Mouse (Mus musculus) gastrocnemius, adult 2 months (tissue): ENCODE data around the gene Sstr3. TPM values are rescaled to one million over a fixed set of nuclear protein-coding genes. Genes with fewer than 3 reads are reported as not detected.

ENCODE experiments used
- DNase-seq: peaks from one replicate; pipeline ENCODE4 v3.0.0; 2022
- H3K27ac ChIP-seq: fragments of 200-600 bp; 2 replicates; pipeline ENCODE4 v1.8.1; 2022; ENCODE audit warnings: mild to moderate bottlenecking
- H3K4me3 ChIP-seq: fragments of 200-600 bp; 2 replicates; pipeline ENCODE4 v1.8.1; 2022; ENCODE audit warnings: mild to moderate bottlenecking, moderate library complexity
- CTCF ChIP-seq: fragments of 200-600 bp; IDR thresholded peaks from 2 replicates; pipeline ENCODE4 v1.8.1; 2022; ENCODE audit warnings: antibody characterized with exemption, mild to moderate bottlenecking, moderate library complexity
- intact Hi-C: fragments of 180-260 bp; cut with DNase I; formaldehyde crosslinking; loops from one replicate; pipeline ENCODE4 v1.15.1; 2025
- long read RNA-seq, 2 experiments: library from polyadenylated mRNA; stranded (forward); transcript quantifications; one replicate each; pipeline ENCODE4 v2.0.0; 2021
- total RNA-seq, 2 experiments: library from RNA; stranded (reverse); gene quantifications; 2 replicates each; pipeline ENCODE4 v1.2.3; 2021

The Sstr3 gene
- under 1 TPM in 1 of 2 experiments, not detected in 1; 0.05 TPM for total RNA-seq
- long read RNA-seq, experiment 1: 0 reads
- long read RNA-seq, experiment 2: 0 reads

- TF ChIP-seq CTCF: no peak
- no peak for DNase-seq
- intact Hi-C loops: no loop called here
- Histone ChIP-seq H3K27ac (no peak within 1 kb of the TSS), H3K4me3 (no peak within 1 kb of the TSS)
These were observed at the start of gene Sstr3 for GRCm38 (mm10) chr15:78544561-78545001. Sstr3 (minus strand) TSS chr15:78544685.

- Histone ChIP-seq H3K4me3 (no peak overlapping the region), H3K27ac (no peak overlapping the region)
- no peak for DNase-seq
- TF ChIP-seq CTCF: no peak
- intact Hi-C loops: no loop called here
These were observed 49.5 kb upstream of the Sstr3 start for GRCm38 (mm10) chr15:78593896-78594425.

- no peak for TF ChIP-seq CTCF
- Histone ChIP-seq H3K27ac (no peak overlapping the region), H3K4me3 (no peak overlapping the region)
- DNase-seq: no peak
- intact Hi-C loops: no loop called here
These were observed 48.0 kb upstream of the Sstr3 start for GRCm38 (mm10) chr15:78592452-78592968.

- DNase-seq: no peak
- intact Hi-C loops: no loop called here
- no peak for TF ChIP-seq CTCF
- Histone ChIP-seq H3K4me3 (no peak overlapping the region), H3K27ac (no peak overlapping the region)
These were observed 47.4 kb upstream of the Sstr3 start for GRCm38 (mm10) chr15:78591680-78592451.

- TF ChIP-seq CTCF: peak; percentile 27; the same call in 1 of the 2 replicates
- intact Hi-C loops: no loop called here
- no peak for DNase-seq
- Histone ChIP-seq H3K4me3 (no peak overlapping the region), H3K27ac (no peak overlapping the region)
These were observed 46.3 kb upstream of the Sstr3 start for GRCm38 (mm10) chr15:78590785-78591184.

GRCm38 (mm10) chr15:78589936-78590335, 45.5 kb upstream of the Sstr3 start:
- intact Hi-C loops: no loop called here
- TF ChIP-seq CTCF: no peak
- DNase-seq: no peak

GRCm38 (mm10) chr15:78588900-78589299, 44.4 kb upstream of the Sstr3 start:
- TF ChIP-seq CTCF: no peak
- Histone ChIP-seq H3K27ac (no peak overlapping the region), H3K4me3 (no peak overlapping the region)
- intact Hi-C loops: no loop called here
- no peak for DNase-seq

More at GRCm38 (mm10) chr15:78589936-78590335, 45.5 kb upstream of the Sstr3 start:
- no peak overlapping the region for H3K27ac ChIP-seq
- H3K4me3 ChIP-seq: no peak overlapping the region

- Histone ChIP-seq H3K27ac (no peak overlapping the region), H3K4me3 (no peak overlapping the region)
- DNase-seq: no peak
- TF ChIP-seq CTCF: no peak
- intact Hi-C loops: no loop called here
These were observed 43.6 kb upstream of the Sstr3 start for GRCm38 (mm10) chr15:78588049-78588448.

GRCm38 (mm10) chr15:78587050-78587994, 42.8 kb upstream of the Sstr3 start:
- no peak overlapping the region for H3K27ac ChIP-seq
- peak; percentile 85 for DNase-seq
- no peak overlapping the region for H3K4me3 ChIP-seq
- peak; percentile 98; the same call in 1 of the 2 replicates for TF ChIP-seq CTCF
- intact Hi-C loops: no loop called here

GRCm38 (mm10) chr15:78585404-78585803, 40.9 kb upstream of the Sstr3 start:
- TF ChIP-seq CTCF: no peak
- Histone ChIP-seq H3K4me3 (no peak overlapping the region), H3K27ac (no peak overlapping the region)
- no peak for DNase-seq
- intact Hi-C loops: no loop called here

GRCm38 (mm10) chr15:78583352-78583751, 38.9 kb upstream of the Sstr3 start:
- TF ChIP-seq CTCF: no peak
- peak; percentile 79 for DNase-seq
- intact Hi-C loops: loop anchor here (5.0 kb wide), 2 partner anchors 71 to 136 kb away; no protein-coding TSS in a partner anchor
- H3K4me3 ChIP-seq: no peak overlapping the region
- peak overlapping the region; percentile 66; the same call in 1 of the 2 replicates for H3K27ac ChIP-seq

- DNase-seq: no peak
- intact Hi-C loops: no loop called here
- no peak overlapping the region for H3K4me3 ChIP-seq
- no peak overlapping the region for H3K27ac ChIP-seq
- no peak for TF ChIP-seq CTCF
These were observed 31.9 kb upstream of the Sstr3 start for GRCm38 (mm10) chr15:78576284-78576810.
